Mouse (Mus musculus) liver, embryonic 16.5 days (tissue): Measurements from ENCODE around the gene Cntnap2. TPM values are rescaled to one million over a fixed set of nuclear protein-coding genes. Genes with fewer than 3 reads are reported as not detected.

Source experiments
- ATAC-seq: fragments of 200-750 bp; cut with Nextera tagmentation; 2 replicates; pipeline ENCODE4 v1.8.0; 2017; ENCODE audit warnings: low read depth, mild to moderate bottlenecking, moderate number of reproducible peaks, moderate library complexity
- H3K27ac ChIP-seq: fragments of 300-500 bp; sonication (generic); 2 replicates; pipeline ENCODE4 v1.5.1; 2014; ENCODE audit warnings: mild to moderate bottlenecking, low read length
- H3K27me3 ChIP-seq: fragments of 300-500 bp; sonication (generic); 2 replicates; pipeline ENCODE4 v1.6.1; 2014; ENCODE audit warnings: low read depth, low read length, mixed read lengths; ENCODE audit not compliant: control insufficient read depth, insufficient read depth
- H3K36me3 ChIP-seq: fragments of 300-500 bp; sonication (generic); 2 replicates; pipeline ENCODE4 v1.6.1; 2014; ENCODE audit warnings: mild to moderate bottlenecking; ENCODE audit not compliant: control insufficient read depth, insufficient read depth
- H3K4me1 ChIP-seq: fragments of 300-500 bp; sonication (generic); 2 replicates; pipeline ENCODE4 v1.6.1; 2014; ENCODE audit warnings: low read depth, low read length, mixed read lengths; ENCODE audit not compliant: control insufficient read depth
- H3K4me2 ChIP-seq: fragments of 300-500 bp; sonication (generic); 2 replicates; pipeline ENCODE4 v1.6.1; 2014; ENCODE audit warnings: low read depth, low read length, mixed read lengths
- H3K4me3 ChIP-seq: fragments of 300-500 bp; sonication (generic); 2 replicates; pipeline ENCODE4 v1.5.1; 2014; ENCODE audit warnings: low read depth, mild to moderate bottlenecking, low read length
- H3K9ac ChIP-seq: fragments of 300-500 bp; sonication (generic); 2 replicates; pipeline ENCODE4 v1.6.1; 2014; ENCODE audit warnings: low read depth, low read length
- H3K9me3 ChIP-seq: fragments of 300-500 bp; sonication (generic); replicated peaks from 2 replicates; pipeline ENCODE4 v1.6.1; 2016; ENCODE audit warnings: low read length; ENCODE audit not compliant: control insufficient read depth
- WGBS: fragments of 180-500 bp; shearing (Covaris S2); extraction: QIAGEN DNeasy Blood & Tissue Kit; methylation state at CpG from one replicate; pipeline ENCODE4 v1.1.7; 2014; ENCODE audit not compliant: insufficient replicate concordance; 5-methylcytosine and 5-hydroxymethylcytosine counted together
- polyA plus RNA-seq: library from polyadenylated mRNA; unstranded; fragments of >200 nt; fragmentation: Nextera tagmentation; extraction: Ambion mirVana; gene quantifications from 2 replicates; pipeline ENCODE4 v1.2.1, GENCODE M21; 2015

The Cntnap2 gene
- polyA plus RNA-seq, 1 experiment from 2014 or later = 0.19 TPM

GRCm38 (mm10) chr6:45381126-45381525 lies 322.0 kb downstream of the Cntnap2 start:
- H3K4me2 ChIP-seq = no peak overlapping the region
- ATAC-seq = no peak
- no peaks in the 10 kb centered on the region for H3K36me3 ChIP-seq
- 60% methylated on average over 7 of the region's 7 CpGs for WGBS
- H3K27ac ChIP-seq = no peak overlapping the region
- H3K9ac ChIP-seq = no peak overlapping the region
- no peaks in the 10 kb centered on the region for H3K4me1 ChIP-seq
- H3K27me3 ChIP-seq = no peaks in the 10 kb centered on the region
- H3K4me3 ChIP-seq = no peak overlapping the region
- H3K9me3 ChIP-seq = no peaks in the 10 kb centered on the region

GRCm38 (mm10) chr6:45389034-45389433 lies 329.9 kb downstream of the Cntnap2 start:
- Histone ChIP-seq H3K4me2 (no peak overlapping the region), H3K9me3 (no peaks in the 10 kb centered on the region), H3K27me3 (no peaks in the 10 kb centered on the region), H3K27ac (no peak overlapping the region), H3K4me1 (no peaks in the 10 kb centered on the region), H3K9ac (no peak overlapping the region), H3K4me3 (no peak overlapping the region), H3K36me3 (no peaks in the 10 kb centered on the region)
- no peak for ATAC-seq
- 27% methylated on average over 1 of the region's 1 CpGs for WGBS

- no peak for ATAC-seq
- Histone ChIP-seq H3K4me1 (no peaks in the 10 kb centered on the region), H3K27me3 (no peaks in the 10 kb centered on the region), H3K36me3 (no peaks in the 10 kb centered on the region), H3K9ac (no peak overlapping the region), H3K9me3 (no peaks in the 10 kb centered on the region), H3K27ac (no peak overlapping the region), H3K4me2 (no peak overlapping the region), H3K4me3 (no peak overlapping the region)
- 50% methylated on average over 2 of the region's 2 CpGs for WGBS
Observed at GRCm38 (mm10) chr6:45413629-45414028, 354.5 kb downstream of the Cntnap2 start.

GRCm38 (mm10) chr6:45455424-45455823 lies 396.3 kb downstream of the Cntnap2 start:
- H3K9ac ChIP-seq = no peak overlapping the region
- H3K27me3 ChIP-seq = no peaks in the 10 kb centered on the region
- H3K4me2 ChIP-seq = no peak overlapping the region
- no peaks in the 10 kb centered on the region for H3K9me3 ChIP-seq
- no peaks in the 10 kb centered on the region for H3K4me1 ChIP-seq
- H3K36me3 ChIP-seq = no peaks in the 10 kb centered on the region
- no peak for ATAC-seq
- 57% methylated on average over 1 of the region's 1 CpGs for WGBS
- H3K27ac ChIP-seq = no peak overlapping the region
- no peak overlapping the region for H3K4me3 ChIP-seq

- 53% methylated on average over 3 of the region's 3 CpGs for WGBS
Observed at GRCm38 (mm10) chr6:45518221-45518620, 459.1 kb downstream of the Cntnap2 start.

GRCm38 (mm10) chr6:45536999-45537398 lies 477.8 kb downstream of the Cntnap2 start:
- Histone ChIP-seq H3K27me3 (no peaks in the 10 kb centered on the region), H3K4me1 (no peaks in the 10 kb centered on the region), H3K4me2 (no peak overlapping the region), H3K27ac (no peak overlapping the region), H3K9ac (no peak overlapping the region), H3K4me3 (no peak overlapping the region), H3K9me3 (no peaks in the 10 kb centered on the region), H3K36me3 (no peaks in the 10 kb centered on the region)
- 57% methylated on average over 2 of the region's 2 CpGs for WGBS
- ATAC-seq = no peak

More at GRCm38 (mm10) chr6:45518221-45518620, 459.1 kb downstream of the Cntnap2 start:
- ATAC-seq = no peak
- Histone ChIP-seq H3K4me1 (no peaks in the 10 kb centered on the region), H3K4me3 (no peak overlapping the region), H3K27ac (no peak overlapping the region), H3K27me3 (no peaks in the 10 kb centered on the region), H3K9ac (no peak overlapping the region), H3K36me3 (no peaks in the 10 kb centered on the region), H3K4me2 (no peak overlapping the region), H3K9me3 (no peaks in the 10 kb centered on the region)

GRCm38 (mm10) chr6:45544319-45544875 lies 485.2 kb downstream of the Cntnap2 start:
- Histone ChIP-seq H3K9ac (no peak overlapping the region), H3K4me2 (no peak overlapping the region), H3K9me3 (no peaks in the 10 kb centered on the region), H3K4me3 (no peak overlapping the region), H3K27me3 (no peaks in the 10 kb centered on the region), H3K36me3 (no peaks in the 10 kb centered on the region), H3K27ac (no peak overlapping the region), H3K4me1 (no peaks in the 10 kb centered on the region)
- 68% methylated on average over 7 of the region's 7 CpGs for WGBS
- no peak for ATAC-seq

GRCm38 (mm10) chr6:45559724-45560123 lies 500.6 kb downstream of the Cntnap2 start:
- no peak overlapping the region for H3K9ac ChIP-seq
- no peaks in the 10 kb centered on the region for H3K36me3 ChIP-seq
- H3K4me1 ChIP-seq = no peaks in the 10 kb centered on the region
- WGBS = 53% methylated on average over 1 of the region's 1 CpGs
- H3K27me3 ChIP-seq = no peaks in the 10 kb centered on the region
- no peaks in the 10 kb centered on the region for H3K9me3 ChIP-seq
- ATAC-seq = no peak
- no peak overlapping the region for H3K27ac ChIP-seq
- no peak overlapping the region for H3K4me3 ChIP-seq
- H3K4me2 ChIP-seq = no peak overlapping the region

- 54% methylated on average over 6 of the region's 6 CpGs for WGBS
- Histone ChIP-seq H3K9ac (no peak overlapping the region), H3K9me3 (no peaks in the 10 kb centered on the region), H3K27ac (no peak overlapping the region), H3K4me3 (no peak overlapping the region), H3K36me3 (no peaks in the 10 kb centered on the region), H3K4me1 (no peaks in the 10 kb centered on the region), H3K4me2 (no peak overlapping the region), H3K27me3 (no peaks in the 10 kb centered on the region)
- ATAC-seq = no peak
Observed at GRCm38 (mm10) chr6:45584467-45585094, 525.4 kb downstream of the Cntnap2 start.
